Mouse (Mus musculus) forebrain, embryonic 10.5 days (tissue): ENCODE measurements around the gene Gm21170. TPM values are rescaled to one million over a fixed set of nuclear protein-coding genes. Genes with fewer than 3 reads are reported as not detected.
"Not testable (repeated sequence)": the region's sequence is repeated elsewhere in the genome, so short reads cannot be mapped to it uniquely, and the experiment has no call there.

Experiments used
- DNase-seq: peaks from one replicate; pipeline ENCODE4 v3.0.0-alpha.2; 2017; ENCODE audit warnings: low spot score; ENCODE audit errors: extremely low spot score
- H3K27ac ChIP-seq: fragments of 300-500 bp; sonication (generic); 2 replicates; pipeline ENCODE4 v1.5.1; 2016; ENCODE audit warnings: mild to moderate bottlenecking
- H3K27me3 ChIP-seq: fragments of 300-500 bp; sonication (generic); 2 replicates; pipeline ENCODE4 v1.6.1; 2016; ENCODE audit warnings: mild to moderate bottlenecking; ENCODE audit not compliant: poor library complexity, severe bottlenecking
- H3K36me3 ChIP-seq: fragments of 300-500 bp; sonication (generic); replicated peaks from 2 replicates; pipeline ENCODE4 v1.6.1; 2016; ENCODE audit warnings: mild to moderate bottlenecking, moderate library complexity
- H3K4me1 ChIP-seq: fragments of 300-500 bp; sonication (generic); 2 replicates; pipeline ENCODE4 v1.6.1; 2016
- H3K4me3 ChIP-seq: fragments of 300-500 bp; sonication (generic); 2 replicates; pipeline ENCODE4 v1.5.1; 2016; ENCODE audit warnings: mild to moderate bottlenecking, moderate library complexity
- H3K9me3 ChIP-seq: fragments of 300-500 bp; sonication (generic); 2 replicates; pipeline ENCODE4 v1.6.1; 2016; ENCODE audit warnings: mild to moderate bottlenecking, moderate library complexity
- WGBS: fragments of 180-500 bp; shearing (Covaris S2); methylation state at CpG from one replicate; pipeline ENCODE4 v1.1.7; 2016; 5-methylcytosine and 5-hydroxymethylcytosine counted together
- polyA plus RNA-seq: library from polyadenylated mRNA; unstranded; fragments of >200 nt; fragmentation: Nextera tagmentation; extraction: Ambion mirVana; gene quantifications from 2 replicates; pipeline ENCODE4 v1.2.1, GENCODE M21; 2016

Gm21170 gene
- polyA plus RNA-seq, result not detected in 2 replicates

DNA sequence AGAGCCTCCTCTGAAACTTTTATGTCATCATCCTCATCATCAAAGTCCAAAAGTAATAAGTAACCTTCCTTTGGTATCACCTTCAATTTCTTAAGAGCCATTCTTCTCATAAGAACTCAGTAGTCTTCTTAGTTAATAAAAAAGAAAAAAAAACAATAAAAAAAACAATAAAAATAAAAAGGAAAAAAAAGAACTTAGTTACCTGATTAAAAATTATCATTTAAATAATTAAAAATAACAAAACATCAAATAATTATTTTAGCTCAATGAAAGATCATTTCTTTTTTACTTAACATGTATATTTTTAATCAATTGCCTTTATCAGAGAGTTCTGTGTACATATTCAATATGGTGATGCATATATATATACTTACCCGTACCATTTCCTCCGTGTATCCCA, at the start of gene Gm21170:
Gm21170 (minus strand) TSS at position 101 of the 400 bp plus-strand sequence.
- not testable (repeated sequence) for H3K9me3 ChIP-seq, H3K27ac ChIP-seq, H3K4me3 ChIP-seq, DNase-seq, H3K36me3 ChIP-seq, H3K4me1 ChIP-seq, H3K27me3 ChIP-seq
- no CpG with 5 or more reads among the region's 2 CpGs for WGBS

Other genes starting within 250 kb of the Gm21170 start
- not detected in 2 replicates for gene Gm21256, start 240.1 kb downstream of the Gm21170 start, polyA plus RNA-seq